Mouse (Mus musculus): Measurements from ENCODE around the gene Lekr1. TPM values are rescaled to one million over a fixed set of nuclear protein-coding genes. Genes with fewer than 3 reads are reported as not detected.

The Lekr1 gene
- polyA plus RNA-seq (2012; rRNA removed; ENCODE audit: low replicate concordance): 1.1 and 1.3 TPM in 2 replicates

DNA sequence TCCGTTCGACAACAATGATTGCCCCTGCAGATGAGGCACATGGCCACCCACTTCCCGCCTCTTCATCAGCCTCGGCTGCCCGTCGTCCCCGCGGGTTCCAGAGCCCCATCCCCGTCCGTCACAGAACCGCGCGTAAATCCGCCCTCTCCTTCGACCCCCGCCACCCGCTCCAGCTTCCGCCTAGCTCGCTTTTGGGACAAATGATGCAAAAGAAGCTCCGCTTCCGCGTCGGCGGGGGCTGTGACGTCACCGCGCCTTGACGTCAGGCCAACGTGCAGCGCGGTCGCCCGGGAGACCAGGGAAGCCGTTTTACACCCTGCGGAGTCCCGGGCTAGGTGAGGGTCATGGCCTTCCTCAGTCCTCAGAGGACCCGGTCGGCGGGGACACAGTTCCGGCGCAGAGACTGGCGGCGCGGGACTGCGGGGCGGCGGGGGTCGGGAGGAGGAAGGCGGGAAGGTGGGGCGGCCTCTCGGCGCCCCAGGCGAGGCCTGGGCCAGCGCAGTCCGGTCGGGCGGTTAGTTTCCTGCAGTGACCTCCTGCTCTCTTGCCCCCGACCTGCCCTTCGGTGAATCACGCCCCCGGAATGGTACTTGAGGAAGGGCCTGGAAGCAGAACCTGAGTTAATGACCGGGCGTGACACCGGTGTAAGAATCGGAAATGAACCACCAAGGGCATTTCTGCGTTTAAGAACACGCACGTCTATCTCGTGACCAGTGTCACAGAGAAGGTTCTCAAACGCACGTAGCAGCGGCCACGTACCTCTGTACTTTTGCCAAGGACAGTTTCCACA is at the start of gene Lekr1:
Gene Lekr1 (plus strand): TSS at position 252 of the 790 bp plus-strand sequence.

Other genes starting within 250 kb of the Lekr1 start
- gene Tiparp, start 137.8 kb upstream of the Lekr1 start, polyA plus RNA-seq (2012; rRNA removed; ENCODE audit: low replicate concordance): 8.0 and 10.5 TPM in 2 replicates

All from subcutaneous adipose tissue, adult 2 months (tissue).